Mouse (Mus musculus): ENCODE data around the gene Dhrs1.

DNA sequence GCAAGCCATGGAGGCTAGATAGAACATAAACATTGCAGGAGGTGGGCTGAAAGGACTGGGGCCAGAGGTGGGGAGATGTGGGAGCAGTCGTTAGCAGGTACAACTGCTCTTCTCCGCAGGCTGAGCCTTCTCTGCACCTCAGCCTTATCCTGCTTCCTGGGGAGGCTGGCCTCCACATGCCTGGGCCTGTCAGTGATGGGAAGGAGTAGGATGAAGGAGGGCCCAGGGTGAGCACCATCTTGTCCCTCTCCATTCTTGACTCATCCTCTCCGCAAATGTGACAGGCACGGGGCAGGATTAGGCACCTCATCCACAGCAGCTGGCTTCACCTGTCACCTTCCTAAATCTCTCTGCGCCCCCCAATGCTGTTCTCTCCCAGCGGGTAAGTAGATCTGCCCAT is 15.7 kb upstream of the Dhrs1 start, which contains the start of gene Ltb4r2:
- TF ChIP-seq POLR2A (IDR thresholded peaks at IDR 0.05; ENCODE audit: insufficient read length, low read depth) (no peak), USF1 (IDR thresholded peaks at IDR 0.05; ENCODE audit: low read depth) (no peak), TCF12 (IDR thresholded peaks at IDR 0.05; ENCODE audit: insufficient read depth, poor library complexity, severe bottlenecking) (no peak), MAX (IDR thresholded peaks at IDR 0.05; ENCODE audit: low read depth) (no peak), SRF (IDR thresholded peaks at IDR 0.05; ENCODE audit: control insufficient read depth, insufficient read length, low read depth) (no peak), POLR2AphosphoS2 (IDR thresholded peaks at IDR 0.05; ENCODE audit: insufficient read length, low read depth) (no peak), E2F4 (IDR thresholded peaks at IDR 0.05; ENCODE audit: insufficient read depth) (no peak), MYOG (IDR thresholded peaks at IDR 0.05; ENCODE audit: control insufficient read depth in 1 of 3, insufficient read depth in 1 of 3, insufficient read length in 2 of 3, low read depth in 2 of 3) (no peak), CEBPB (IDR thresholded peaks at IDR 0.05; ENCODE audit: insufficient read depth, poor library complexity, severe bottlenecking) (no peak), MYOD1 (IDR thresholded peaks at IDR 0.05; ENCODE audit: control insufficient read depth in 1 of 3, insufficient read length in 2 of 3, low read depth in 2 of 3) (no peak), TCF3 (IDR thresholded peaks at IDR 0.05; ENCODE audit: insufficient read length, low read depth) (no peak)

Measured in myocyte (in vitro differentiated cells).